Mouse (Mus musculus) liver, adult (tissue): ENCODE results near the gene Rbm4.

ENCODE experiments used
- GATA4 ChIP-seq: IDR thresholded peaks from 2 replicates; pipeline ENCODE4 v1.6.1; 2014; ENCODE audit warnings: mild to moderate bottlenecking, low read length; ENCODE audit not compliant: insufficient replicate concordance

The Rbm4 gene

GRCm38 (mm10) chr19:4749975-4750374 is 43.7 kb downstream of the Rbm4 start:
- no peak for TF ChIP-seq GATA4

GRCm38 (mm10) chr19:4748493-4748892 is 45.2 kb downstream of the Rbm4 start:
- no peak for TF ChIP-seq GATA4

GRCm38 (mm10) chr19:4747631-4748312 is 45.9 kb downstream of the Rbm4 start:
- no peak for TF ChIP-seq GATA4

DNA sequence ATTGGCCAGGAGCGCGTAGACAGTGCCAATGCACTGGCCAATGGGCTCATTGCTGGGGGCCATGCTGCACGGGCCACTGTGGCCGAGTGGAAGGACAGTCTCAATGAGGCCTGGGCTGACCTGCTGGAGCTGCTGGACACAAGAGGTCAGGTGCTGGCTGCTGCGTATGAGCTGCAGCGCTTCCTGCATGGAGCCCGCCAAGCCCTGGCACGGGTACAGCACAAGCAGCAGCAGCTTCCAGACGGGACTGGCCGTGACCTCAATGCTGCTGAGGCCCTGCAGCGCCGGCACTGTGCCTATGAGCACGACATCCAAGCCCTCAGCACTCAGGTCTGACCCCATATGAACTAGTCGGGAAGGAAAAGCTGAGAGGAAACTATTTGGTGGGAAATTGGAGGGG is 47.1 kb downstream of the Rbm4 start:
- TF ChIP-seq GATA4, result no peak

DNA sequence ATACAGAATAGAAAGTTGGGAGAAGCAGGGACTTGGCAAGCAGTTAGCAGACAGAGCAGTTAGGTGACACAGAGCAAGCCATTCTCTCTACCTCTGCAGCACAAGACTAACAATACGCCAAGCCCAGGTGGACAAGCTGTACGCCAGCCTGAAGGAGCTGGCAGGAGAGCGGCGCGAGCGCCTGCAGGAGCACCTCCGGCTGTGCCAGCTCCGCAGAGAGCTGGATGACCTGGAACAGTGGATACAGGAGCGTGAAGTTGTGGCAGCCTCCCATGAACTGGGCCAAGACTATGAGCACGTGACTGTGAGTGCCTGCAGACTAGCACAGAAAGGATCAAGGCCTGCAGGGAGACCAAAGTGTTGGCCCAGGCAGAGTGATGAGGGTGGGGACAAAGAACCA is 48.0 kb downstream of the Rbm4 start:
- TF ChIP-seq GATA4, result no peak

DNA sequence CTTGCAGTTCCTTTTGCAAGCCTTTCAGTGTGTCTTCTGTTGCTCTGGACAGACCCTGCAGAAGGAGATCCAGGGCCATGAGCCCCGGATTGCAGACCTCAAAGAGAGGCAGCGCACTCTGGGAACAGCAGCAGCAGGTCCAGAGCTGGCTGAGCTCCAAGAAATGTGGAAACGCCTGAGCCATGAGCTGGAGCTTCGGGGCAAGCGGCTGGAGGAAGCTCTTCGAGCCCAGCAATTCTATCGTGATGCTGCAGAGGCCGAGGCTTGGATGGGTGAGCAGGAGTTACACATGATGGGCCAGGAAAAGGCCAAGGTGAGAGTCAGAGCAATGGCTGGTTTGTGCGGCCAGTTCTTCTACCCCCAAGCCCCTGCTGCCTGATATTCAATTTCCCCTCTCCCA is 48.6 kb downstream of the Rbm4 start:
- TF ChIP-seq GATA4, result no peak

DNA sequence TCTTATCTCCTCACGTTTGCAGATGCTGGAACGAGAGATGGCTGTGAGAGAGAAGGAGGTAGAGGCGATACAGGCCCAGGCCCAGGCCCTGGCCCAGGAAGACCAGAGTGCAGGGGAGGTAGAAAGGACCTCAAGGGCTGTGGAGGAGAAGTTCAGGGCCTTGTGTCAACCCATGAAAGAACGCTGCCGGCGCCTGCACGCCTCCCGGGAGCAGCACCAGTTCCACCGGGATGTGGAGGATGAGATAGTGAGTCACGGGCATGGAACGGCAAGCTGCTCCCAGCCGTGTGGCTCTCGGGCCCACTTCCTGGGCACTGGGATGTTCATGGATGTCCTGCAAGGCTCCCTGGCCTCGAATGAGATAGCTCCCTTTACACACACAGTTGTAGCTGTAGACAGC is 49.7 kb downstream of the Rbm4 start:
- TF ChIP-seq GATA4, result no peak

DNA sequence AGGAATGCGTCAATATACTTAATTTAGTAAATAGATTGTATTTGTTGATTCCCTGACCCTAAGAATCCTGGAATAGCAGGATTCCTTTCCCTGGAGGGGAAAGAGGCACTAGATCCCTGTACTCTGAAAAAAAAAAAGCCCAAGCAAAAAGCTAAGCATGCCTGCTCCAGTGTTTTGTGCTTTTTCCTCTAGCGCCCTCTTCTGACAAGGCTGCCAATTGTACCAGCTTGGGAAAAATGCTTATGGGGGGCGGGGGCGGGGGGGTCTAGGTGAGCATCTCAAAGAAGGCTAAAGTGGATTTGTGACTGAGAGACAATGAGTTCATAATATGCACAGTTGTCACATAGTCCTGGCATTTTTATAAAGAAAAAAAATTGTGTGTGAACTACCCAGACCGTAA is 50.2 kb downstream of the Rbm4 start:
- TF ChIP-seq GATA4, result no peak

DNA sequence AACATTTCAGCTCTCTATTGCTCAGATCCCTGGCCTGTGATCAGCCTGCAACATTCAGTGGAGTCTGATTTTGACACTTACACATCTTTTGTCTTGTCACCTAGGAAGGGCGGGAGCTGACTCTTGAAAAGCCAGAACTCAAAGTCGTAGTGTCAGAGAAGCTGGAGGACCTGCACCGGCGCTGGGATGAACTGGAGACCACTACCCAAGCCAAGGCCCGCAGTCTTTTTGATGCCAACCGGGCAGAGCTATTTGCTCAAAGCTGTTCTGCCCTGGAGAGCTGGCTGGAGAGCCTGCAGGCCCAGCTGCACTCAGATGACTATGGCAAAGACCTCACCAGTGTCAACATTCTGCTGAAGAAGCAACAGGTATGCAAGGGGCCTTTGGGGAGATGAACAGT is 51.5 kb downstream of the Rbm4 start:
- TF ChIP-seq GATA4, result no peak

GRCm38 (mm10) chr19:4741482-4741881 is 52.2 kb downstream of the Rbm4 start:
- no peak for TF ChIP-seq GATA4

- no peak for TF ChIP-seq GATA4
Observed at GRCm38 (mm10) chr19:4739762-4740161, 53.9 kb downstream of the Rbm4 start.

- no peak for TF ChIP-seq GATA4
Observed at GRCm38 (mm10) chr19:4739053-4739452, 54.6 kb downstream of the Rbm4 start.

GRCm38 (mm10) chr19:4737866-4738265 is 55.8 kb downstream of the Rbm4 start:
- TF ChIP-seq GATA4, result no peak
